Mouse (Mus musculus): ENCODE data around the gene Gzme. TPM values are rescaled to one million over a fixed set of nuclear protein-coding genes. Genes with fewer than 3 reads are reported as not detected.

The Gzme gene
- total RNA-seq, 2 experiments from 2014 or later: not detected

Small RNA genes lying within 50 kb of the gene (microRNA-seq; reads per million reads assigned to microRNA genes)
- not detected for gene Mir6949

Other genes starting within 250 kb of the Gzme start
- gene Cbln3, start 236.2 kb downstream of the Gzme start, total RNA-seq (2021): under 1 TPM in 1 of 2 experiments, not detected in 1; 0.14 TPM
- gene Khnyn, start 235.7 kb downstream of the Gzme start, total RNA-seq (2021): 10 to 100 TPM; 11.6 to 13.5 TPM
- 100 to 1,000 TPM; 107 to 108 TPM for gene Sdr39u1, start 220.3 kb downstream of the Gzme start, total RNA-seq (2021)
- gene Cma1, start 175.9 kb downstream of the Gzme start, total RNA-seq (2021): 1 to 10 TPM; 1.0 to 2.5 TPM
- not detected for gene Cma2, start 169.6 kb downstream of the Gzme start, total RNA-seq (2021)
- gene Mcpt1, start 102.7 kb downstream of the Gzme start, total RNA-seq (2021): not detected
- not detected for gene Mcpt9, start 90.1 kb downstream of the Gzme start, total RNA-seq (2021)
- not detected for gene Mcpt2, start 78.6 kb downstream of the Gzme start, total RNA-seq (2021)
- gene Mcpt4, start 58.3 kb downstream of the Gzme start, total RNA-seq (2021): 1 to 10 TPM; 1.4 to 1.9 TPM
- not detected for gene Mcpt8, start 35.4 kb downstream of the Gzme start, total RNA-seq (2021)
- gene Ctsg, start 18.1 kb downstream of the Gzme start, total RNA-seq (2021): not detected
- not detected for gene Gzmd, start 12.0 kb upstream of the Gzme start, total RNA-seq (2021)
- gene Gzmg, start 39.0 kb upstream of the Gzme start, total RNA-seq (2021): not detected
- not detected for gene Gzmn, start 54.0 kb upstream of the Gzme start, total RNA-seq (2021)
- gene Gzmf, start 90.8 kb upstream of the Gzme start, total RNA-seq (2021): not detected
- gene Gzmc, start 114.0 kb upstream of the Gzme start, total RNA-seq (2021): not detected
- gene Gzmb, start 141.6 kb upstream of the Gzme start, total RNA-seq (2021): not detected
- not detected for gene Atp12a, start 244.4 kb upstream of the Gzme start, total RNA-seq (2021)